In genomic region chr14:34820653-34821005, GRCm38 (mm10) we compare ENCODE assay signal across 8 mouse cellular contexts. TPM values are rescaled to one million over a fixed set of nuclear protein-coding genes. Genes with fewer than 3 reads are reported as not detected.
DNase-seq lines count a peak whose midpoint lies in the region; ATAC-seq and TF ChIP-seq lines count a peak whose summit lies in the region.

No protein-coding gene starts in this region.

- no peak for TF ChIP-seq POLR2A in heart, adult 2 months (IDR thresholded peaks at IDR 0.05; ENCODE audit: insufficient read depth, low read depth, low read length)
- no peak for TF ChIP-seq POLR2A in cortical plate, adult 2 months (IDR thresholded peaks at IDR 0.05; ENCODE audit: extremely low read depth, insufficient read depth, low read length)
- TF ChIP-seq POLR2A in thymus, adult 2 months (IDR thresholded peaks at IDR 0.05; ENCODE audit: control insufficient read depth, extremely low read depth, insufficient read depth, low read length, poor library complexity) = no peak

- peak overlapping the region; percentile 52 for H3K4me3 ChIP-seq in heart, postnatal 0 days (ENCODE audit: low read depth, low read length)
- no peak overlapping the region for H3K4me3 ChIP-seq in heart, adult 2 months
- H3K4me3 ChIP-seq in cortical plate, adult 2 months (ENCODE audit: insufficient read depth, low read length) = peak overlapping the region; percentile 70
- H3K4me3 ChIP-seq in hindbrain, embryonic 13.5 days = peak overlapping the region; percentile 60
- H3K4me3 ChIP-seq in liver, embryonic 12.5 days = peak overlapping the region; percentile 51
- no peak overlapping the region for H3K4me3 ChIP-seq in thymus, adult 2 months (ENCODE audit: control insufficient read depth, insufficient read depth, low read length)

- no peaks in the 10 kb centered on the region for H3K4me1 ChIP-seq in heart, postnatal 0 days (ENCODE audit: control insufficient read depth, insufficient read depth)
- H3K4me1 ChIP-seq in heart, adult 2 months (ENCODE audit: control insufficient read depth, insufficient read depth, low read length) = no peaks in the 10 kb centered on the region
- H3K4me1 ChIP-seq in cortical plate, adult 2 months (ENCODE audit: control insufficient read depth, insufficient read depth, low read length) = peaks cover 6% of the 10 kb centered on the region
- H3K4me1 ChIP-seq in hindbrain, embryonic 13.5 days (replicated peaks) = peaks cover 43% of the 10 kb centered on the region
- H3K4me1 ChIP-seq in liver, embryonic 12.5 days = peaks cover 9% of the 10 kb centered on the region; the same call in 1 of the 2 replicates
- H3K4me1 ChIP-seq in thymus, adult 2 months (replicated peaks; ENCODE audit: control insufficient read depth, insufficient read depth, low read length) = peaks cover 7% of the 10 kb centered on the region; the same call in 1 of the 2 replicates

- peak overlapping the region; percentile 90 for H3K4me2 ChIP-seq in heart, postnatal 0 days (ENCODE audit: low read depth, low read length)
- H3K4me2 ChIP-seq in hindbrain, embryonic 13.5 days = peak overlapping the region; percentile 83
- peak overlapping the region; percentile 60 for H3K4me2 ChIP-seq in liver, embryonic 12.5 days

- H3K9ac ChIP-seq in heart, postnatal 0 days (replicated peaks; ENCODE audit: low read depth, low read length) = no peak overlapping the region
- no peak overlapping the region for H3K9ac ChIP-seq in heart, adult 2 months (ENCODE audit: low read depth, low read length)
- peak overlapping the region; percentile 79 for H3K9ac ChIP-seq in hindbrain, embryonic 13.5 days
- no peak overlapping the region for H3K9ac ChIP-seq in liver, embryonic 12.5 days

- no peak for TF ChIP-seq EP300 in heart, postnatal 0 days (IDR thresholded peaks at IDR 0.05; ENCODE audit: low read depth)
- no peak for TF ChIP-seq EP300 in heart, adult 2 months (IDR thresholded peaks at IDR 0.05; ENCODE audit: insufficient read depth, low read depth, low read length)

- ATAC-seq in heart, postnatal 0 days (ENCODE audit: insufficient read depth, low read depth) = no peak
- ATAC-seq in hindbrain, embryonic 13.5 days (ENCODE audit: low FRiP score) = 0 out of 2 replicates have a peak, but pooled peaks have one; percentile 1
- peak; percentile 27; the same call in 1 of the 2 replicates for ATAC-seq in liver, embryonic 12.5 days

- H3K9me3 ChIP-seq in heart, postnatal 0 days (replicated peaks; ENCODE audit: control insufficient read depth, low read length) = no peaks in the 10 kb centered on the region
- no peaks in the 10 kb centered on the region for H3K9me3 ChIP-seq in hindbrain, embryonic 13.5 days
- H3K9me3 ChIP-seq in liver, embryonic 12.5 days (replicated peaks) = no peaks in the 10 kb centered on the region

- peaks cover 88% of the 10 kb centered on the region for H3K27me3 ChIP-seq in heart, postnatal 0 days (ENCODE audit: control insufficient read depth, insufficient read depth, low read length)
- peaks cover 31% of the 10 kb centered on the region for H3K27me3 ChIP-seq in heart, adult 2 months (ENCODE audit: control insufficient read depth, insufficient read depth, low read length)
- H3K27me3 ChIP-seq in hindbrain, embryonic 13.5 days = peaks cover 70% of the 10 kb centered on the region
- H3K27me3 ChIP-seq in liver, embryonic 12.5 days (replicated peaks) = peaks cover 88% of the 10 kb centered on the region
- H3K27me3 ChIP-seq in thymus, adult 2 months (ENCODE audit: control insufficient read depth, insufficient read depth, low read length) = peaks cover 31% of the 10 kb centered on the region

- no peak for DNase-seq in heart, postnatal 0 days (ENCODE audit: low spot score)
- DNase-seq in heart, adult 2 months = no peak
- no peak for DNase-seq in thymus, adult 2 months
- DNase-seq in urinary bladder, adult 18-20 months (ENCODE audit: low spot score in 2 of 2) = no peak
- no peak for DNase-seq in lung, adult 18-20 months

- H3K79me2 ChIP-seq in heart, adult 2 months (replicated peaks; ENCODE audit: control insufficient read depth, insufficient read depth, low read length) = no peaks in the 10 kb centered on the region

- TF ChIP-seq CTCF in heart, postnatal 0 days (IDR thresholded peaks at IDR 0.05; ENCODE audit: low read depth) = no peak
- TF ChIP-seq CTCF in heart, adult 2 months (IDR thresholded peaks at IDR 0.05) = no peak
- TF ChIP-seq CTCF in cortical plate, adult 2 months (IDR thresholded peaks at IDR 0.05; ENCODE audit: extremely low read depth, insufficient read depth, low read length) = no peak
- TF ChIP-seq CTCF in thymus, adult 2 months (IDR thresholded peaks at IDR 0.05; ENCODE audit: borderline replicate concordance, control insufficient read depth, extremely low read depth, insufficient read depth, low read length, poor library complexity) = no peak

- intact Hi-C loops in heart, adult 2 months (cut with DNase I) = no loop called here

- WGBS in heart, postnatal 0 days = 2% methylated on average over 12 of the region's 12 CpGs
- 1% methylated on average over 12 of the region's 12 CpGs for WGBS in heart, adult 2 months
- WGBS in hindbrain, embryonic 13.5 days = under 1% methylated on average over 12 of the region's 12 CpGs
- WGBS in liver, embryonic 12.5 days (ENCODE audit: insufficient replicate concordance) = 2% methylated on average over 12 of the region's 12 CpGs
- 2% methylated on average over 12 of the region's 12 CpGs for WGBS in thymus, adult 2 months

- no peak overlapping the region for H3K27ac ChIP-seq in heart, postnatal 0 days (ENCODE audit: low read depth)
- no peak overlapping the region for H3K27ac ChIP-seq in heart, adult 2 months
- no peak overlapping the region for H3K27ac ChIP-seq in cortical plate, adult 2 months (ENCODE audit: insufficient read depth, low read length)
- H3K27ac ChIP-seq in hindbrain, embryonic 13.5 days = peak overlapping the region; percentile 87
- H3K27ac ChIP-seq in liver, embryonic 12.5 days = no peak overlapping the region
- no peak overlapping the region for H3K27ac ChIP-seq in thymus, adult 2 months (ENCODE audit: control insufficient read depth, insufficient read depth, low read length)

- no peaks in the 10 kb centered on the region for H3K36me3 ChIP-seq in heart, postnatal 0 days (replicated peaks; ENCODE audit: control insufficient read depth, insufficient read depth, low read length)
- no peaks in the 10 kb centered on the region for H3K36me3 ChIP-seq in heart, adult 2 months (ENCODE audit: control insufficient read depth, insufficient read depth, low read length)
- no peaks in the 10 kb centered on the region for H3K36me3 ChIP-seq in hindbrain, embryonic 13.5 days
- no peaks in the 10 kb centered on the region for H3K36me3 ChIP-seq in liver, embryonic 12.5 days
- no peaks in the 10 kb centered on the region for H3K36me3 ChIP-seq in thymus, adult 2 months (ENCODE audit: control insufficient read depth, insufficient read depth, low read length)

RNA-seq across cellular contexts. Expression of gene Grid1, which starts 0.7 kb away (rescaled TPM):
- total RNA-seq in heart, postnatal 0 days (2014; rRNA removed; ENCODE audit: low replicate concordance) = 0.54 TPM in 1 of 2 replicates, not detected in the other
- 0.03 and 0.05 TPM in 2 replicates for polyA plus RNA-seq in heart, postnatal 0 days (2015; fragmentation: Nextera tagmentation; extraction: Ambion mirVana)
- total RNA-seq in heart, adult 2 months (2021) = not detected
- 0.03 and 0.04 TPM in 2 replicates for polyA plus RNA-seq in heart, adult 2 months (2012; rRNA removed)
- polyA plus RNA-seq in cortical plate, adult 2 months (2012; rRNA removed) = 22.3 and 22.7 TPM in 2 replicates
- 3.5 and 3.6 TPM in 2 replicates for polyA plus RNA-seq in hindbrain, embryonic 13.5 days (2015; fragmentation: Nextera tagmentation; extraction: Ambion mirVana)
- polyA plus RNA-seq in liver, embryonic 12.5 days (2016; fragmentation: Nextera tagmentation; extraction: Ambion mirVana) = 0.23 and 0.26 TPM in 2 replicates
- polyA plus RNA-seq in thymus, adult 2 months (2012; rRNA removed) = 0.19 and 0.26 TPM in 2 replicates

Comparison
In these comparisons a context has a peak if more than half of its experiments do, and no peak if none do; other contexts are left out.
1. H3K4me3 ChIP-seq: peak in heart, postnatal 0 days (single experiment), cortical plate, adult 2 months (single experiment), hindbrain, embryonic 13.5 days (single experiment) and liver, embryonic 12.5 days (single experiment); none in heart, adult 2 months (single experiment) and thymus, adult 2 months (single experiment).
2. Peak in every context shown above with its lines, with median percentiles within 50 percentile points of each other: H3K4me2 ChIP-seq.